Mouse (Mus musculus) spleen, adult 2 months (tissue): ENCODE data around the gene Kdm7a.

Source experiments
- CTCF ChIP-seq: fragments of 200-500 bp; IDR thresholded peaks from 2 replicates; pipeline ENCODE4 v1.5.1; 2011; ENCODE audit warnings: mild to moderate bottlenecking, inconsistent platforms; ENCODE audit not compliant: insufficient read depth, insufficient read length, insufficient replicate concordance; ENCODE audit errors: extremely low read depth
- POLR2A ChIP-seq: fragments of 200-500 bp; IDR thresholded peaks from 2 replicates; pipeline ENCODE4 v1.6.1; 2011; ENCODE audit warnings: low read depth, low read length, inconsistent platforms

DNA sequence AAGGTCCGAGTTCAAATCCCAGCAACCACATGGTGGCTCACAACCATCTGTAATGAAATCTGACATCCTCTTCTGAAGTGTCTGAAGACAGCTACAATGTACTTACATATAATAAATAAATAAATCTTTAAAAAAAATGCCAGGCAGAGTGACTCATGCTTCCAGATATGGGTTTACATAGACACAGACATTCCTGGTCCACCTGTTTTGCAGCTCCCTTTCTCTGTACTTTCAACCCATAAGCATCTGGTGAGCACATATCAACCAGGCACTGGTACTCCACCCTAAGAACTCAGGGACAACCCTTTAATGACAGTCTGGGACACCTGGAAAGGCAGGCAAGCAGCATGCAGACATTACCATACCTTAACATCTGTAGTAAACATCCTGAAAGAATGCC, 91.2 kb downstream of the Kdm7a start:
- TF ChIP-seq CTCF, result no peak
- no peak for TF ChIP-seq POLR2A
